Mouse (Mus musculus) lung, postnatal 0 days (tissue): ENCODE measurements around the gene Bcl2a1c.
"Not testable (repeated sequence)": the region's sequence is repeated elsewhere in the genome, so short reads cannot be mapped to it uniquely, and the experiment has no call there.

Experiments used
- CTCF ChIP-seq: IDR thresholded peaks from 2 replicates; pipeline ENCODE4 v1.5.1; 2016; ENCODE audit warnings: antibody characterized with exemption, mild to moderate bottlenecking
- EP300 ChIP-seq: IDR thresholded peaks from 2 replicates; pipeline ENCODE4 v1.6.1; 2016; ENCODE audit warnings: antibody characterized with exemption, mild to moderate bottlenecking, control low read depth

GRCm38 (mm10) chr9:114311752-114312151 is 18.2 kb upstream of the Bcl2a1c start:
- not testable (repeated sequence) for TF ChIP-seq EP300, CTCF
